Mouse (Mus musculus) neutrophil, adult 65 days (primary cell): ENCODE data around the gene H2-Q4. TPM values are rescaled to one million over a fixed set of nuclear protein-coding genes. Genes with fewer than 3 reads are reported as not detected.

Experiments
- total RNA-seq: library from RNA; stranded (reverse); gene quantifications from 2 replicates; pipeline ENCODE4 v1.2.4, GENCODE M21; 2023

The H2-Q4 gene
- total RNA-seq, result 116 and 118 TPM in 2 replicates

DNA sequence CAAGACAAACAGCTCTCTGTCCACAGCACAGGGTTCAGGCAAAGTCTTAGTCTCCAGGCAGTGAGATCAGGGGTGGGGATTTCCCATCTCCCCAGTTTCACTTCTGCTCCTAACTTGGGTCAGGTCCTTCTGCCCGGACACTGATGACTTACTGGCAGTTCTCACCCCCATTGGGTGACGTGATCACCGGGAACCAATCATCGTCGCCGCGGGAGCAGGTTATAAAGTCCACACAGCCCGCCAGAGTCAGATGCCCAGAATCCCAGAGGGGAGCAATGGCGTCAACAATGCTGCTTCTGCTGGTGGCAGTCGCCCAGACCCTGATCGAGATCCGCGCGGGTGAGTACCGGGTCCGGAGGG, at the start of gene H2-Q4:
H2-Q4 (plus strand) TSS at position 249 of the 360 bp plus-strand sequence.

GRCm38 (mm10) chr17:35342071-35342671, 37.2 kb upstream of the H2-Q4 start, which contains the start of gene H2-Q2:
H2-Q2 (plus strand) TSS chr17:35342242.

DNA sequence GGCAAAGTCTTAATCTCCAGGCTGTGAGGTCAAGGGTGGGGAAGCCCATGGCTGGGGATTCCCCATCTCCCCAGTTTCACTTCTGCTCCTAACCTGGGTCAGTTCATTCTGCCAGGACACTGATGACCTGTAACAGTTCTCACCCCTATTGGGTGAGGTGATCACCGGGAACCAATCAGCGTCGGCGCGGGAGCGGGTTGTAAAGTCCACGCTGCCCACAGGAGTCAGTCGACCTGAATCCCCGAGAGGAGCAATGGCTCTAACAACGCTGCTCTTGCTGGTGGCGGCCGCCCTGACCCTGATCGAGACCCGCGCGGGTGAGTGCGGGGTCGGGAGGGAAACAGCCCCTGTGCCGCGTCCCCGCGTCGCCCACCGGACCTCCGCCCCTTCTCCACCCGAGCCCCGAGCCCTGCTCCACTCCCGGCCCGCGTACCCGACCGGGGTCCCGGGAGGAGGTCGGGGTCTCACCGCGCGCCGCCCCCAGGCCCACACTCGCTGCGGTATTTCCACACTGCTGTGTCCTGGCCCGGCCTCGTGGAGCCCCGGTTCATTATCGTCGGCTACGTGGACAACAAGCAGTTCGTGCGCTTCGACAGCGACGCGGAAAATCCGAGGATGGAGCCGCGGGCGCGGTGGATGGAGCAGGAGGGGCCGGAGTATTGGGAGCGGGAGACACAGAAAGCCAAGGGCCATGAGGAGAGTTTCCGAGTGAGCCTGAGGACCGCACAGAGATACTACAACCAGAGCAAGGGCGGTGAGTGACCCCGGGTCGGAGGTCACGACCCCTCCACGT, 45.4 kb downstream of the H2-Q4 start, which contains the start of gene H2-Q6:
H2-Q6 (plus strand) TSS at position 227 of the 793 bp plus-strand sequence.

Other genes starting within 250 kb of the H2-Q4 start
- not detected in 2 replicates for gene Apom, start 247.6 kb upstream of the H2-Q4 start, total RNA-seq
- gene Bag6, start 244.4 kb upstream of the H2-Q4 start, total RNA-seq, result 295 and 362 TPM in 2 replicates
- gene Prrc2a, start 214.7 kb upstream of the H2-Q4 start, total RNA-seq, result 170 and 191 TPM in 2 replicates
- 10.8 and 14.1 TPM in 2 replicates for gene Aif1, start 203.5 kb upstream of the H2-Q4 start, total RNA-seq
- 410 and 626 TPM in 2 replicates for gene Lst1, start 191.2 kb upstream of the H2-Q4 start, total RNA-seq
- gene Ltb, start 185.2 kb upstream of the H2-Q4 start, total RNA-seq, result 118 TPM in 2 replicates
- 115 TPM in 2 replicates for gene Tnf, start 177.6 kb upstream of the H2-Q4 start, total RNA-seq
- not detected in 2 replicates for gene Lta, start 174.3 kb upstream of the H2-Q4 start, total RNA-seq
- 0.79 TPM in 1 of 2 replicates, not detected in the other for gene Gm16181, start 158.8 kb upstream of the H2-Q4 start, total RNA-seq
- gene Atp6v1g2, start 146.0 kb upstream of the H2-Q4 start, total RNA-seq, result 1.8 and 3.2 TPM in 2 replicates
- gene Nfkbil1, start 143.8 kb upstream of the H2-Q4 start, total RNA-seq, result 18.5 and 19.9 TPM in 2 replicates
- 185 and 239 TPM in 2 replicates for gene Ddx39b, start 137.9 kb upstream of the H2-Q4 start, total RNA-seq
- 1,574 and 1,649 TPM in 2 replicates for gene H2-D1, start 116.9 kb upstream of the H2-Q4 start, total RNA-seq
- 5.9 and 6.8 TPM in 2 replicates for gene H2-Q1, start 59.2 kb upstream of the H2-Q4 start, total RNA-seq
- gene H2-Q2, start 37.4 kb upstream of the H2-Q4 start, total RNA-seq, result 7.6 and 11.1 TPM in 2 replicates
- gene H2-Q6, start 45.2 kb downstream of the H2-Q4 start, total RNA-seq, result 16.1 and 22.8 TPM in 2 replicates
- 16.3 and 24.6 TPM in 2 replicates for gene H2-Q7, start 59.5 kb downstream of the H2-Q4 start, total RNA-seq
- 79.5 and 93.8 TPM in 2 replicates for gene H2-Q10, start 90.5 kb downstream of the H2-Q4 start, total RNA-seq
- gene Pou5f1, start 126.4 kb downstream of the H2-Q4 start, total RNA-seq, result 1.0 and 1.4 TPM in 2 replicates
- 23.8 and 24.8 TPM in 2 replicates for gene Tcf19, start 137.2 kb downstream of the H2-Q4 start, total RNA-seq
- gene Cchcr1, start 137.5 kb downstream of the H2-Q4 start, total RNA-seq, result 10.9 and 20.1 TPM in 2 replicates
- not detected in 2 replicates for gene Psors1c2, start 153.6 kb downstream of the H2-Q4 start, total RNA-seq
- not detected in 2 replicates for gene Cdsn, start 172.5 kb downstream of the H2-Q4 start, total RNA-seq
- not detected in 2 replicates for gene 2300002M23Rik, start 187.8 kb downstream of the H2-Q4 start, total RNA-seq
- not detected in 2 replicates for gene Sfta2, start 221.9 kb downstream of the H2-Q4 start, total RNA-seq
- not detected in 2 replicates for gene Gm9573, start 247.0 kb downstream of the H2-Q4 start, total RNA-seq